Mouse (Mus musculus) cerebellum, adult 11 months (tissue): Measurements from ENCODE around the gene Tpk1.

Source experiments
- DNase-seq: peaks from one replicate; pipeline ENCODE4 v3.0.0; 2022

The Tpk1 gene

GRCm38 (mm10) chr6:43420358-43420979 lies 245.6 kb downstream of the Tpk1 start:
- no peak for DNase-seq

GRCm38 (mm10) chr6:43408949-43409348 lies 257.1 kb downstream of the Tpk1 start:
- DNase-seq = no peak

GRCm38 (mm10) chr6:43403076-43403475 lies 263.0 kb downstream of the Tpk1 start:
- DNase-seq = peak; percentile 45

GRCm38 (mm10) chr6:43402219-43402997 lies 263.7 kb downstream of the Tpk1 start:
- DNase-seq = peak; percentile 9

- no peak for DNase-seq
Observed at GRCm38 (mm10) chr6:43396426-43396825, 269.7 kb downstream of the Tpk1 start.

- peak; percentile 39 for DNase-seq
Observed at GRCm38 (mm10) chr6:43395538-43395937, 270.5 kb downstream of the Tpk1 start.

- DNase-seq = no peak
Observed at GRCm38 (mm10) chr6:43391358-43391757, 274.7 kb downstream of the Tpk1 start.

GRCm38 (mm10) chr6:43387273-43387672 lies 278.8 kb downstream of the Tpk1 start:
- DNase-seq = no peak

GRCm38 (mm10) chr6:43384841-43385240 lies 281.2 kb downstream of the Tpk1 start:
- DNase-seq = no peak

- DNase-seq = no peak
Observed at GRCm38 (mm10) chr6:43384304-43384703, 281.8 kb downstream of the Tpk1 start.

- no peak for DNase-seq
Observed at GRCm38 (mm10) chr6:43382750-43383149, 283.3 kb downstream of the Tpk1 start.

GRCm38 (mm10) chr6:43382284-43382683 lies 283.8 kb downstream of the Tpk1 start:
- DNase-seq = no peak

GRCm38 (mm10) chr6:43373206-43373605 lies 292.9 kb downstream of the Tpk1 start:
- DNase-seq = peak; percentile 34

GRCm38 (mm10) chr6:43367434-43367945 lies 298.6 kb downstream of the Tpk1 start:
- DNase-seq = no peak

- DNase-seq = peak; percentile 54
Observed at GRCm38 (mm10) chr6:43366952-43367351, 299.1 kb downstream of the Tpk1 start.

GRCm38 (mm10) chr6:43363917-43364316 lies 302.2 kb downstream of the Tpk1 start:
- DNase-seq = no peak

- DNase-seq = no peak
Observed at GRCm38 (mm10) chr6:43363291-43363820, 302.7 kb downstream of the Tpk1 start.

- DNase-seq = no peak
Observed at GRCm38 (mm10) chr6:43361248-43361647, 304.8 kb downstream of the Tpk1 start.

- no peak for DNase-seq
Observed at GRCm38 (mm10) chr6:43360214-43360613, 305.9 kb downstream of the Tpk1 start.

GRCm38 (mm10) chr6:43354562-43355241 lies 311.4 kb downstream of the Tpk1 start:
- no peak for DNase-seq

GRCm38 (mm10) chr6:43353446-43353845 lies 312.6 kb downstream of the Tpk1 start:
- DNase-seq = no peak

GRCm38 (mm10) chr6:43349083-43349482 lies 317.0 kb downstream of the Tpk1 start:
- no peak for DNase-seq

GRCm38 (mm10) chr6:43347637-43348036 lies 318.4 kb downstream of the Tpk1 start:
- no peak for DNase-seq
